Mouse (Mus musculus): ENCODE data around the gene Trappc4. TPM values are rescaled to one million over a fixed set of nuclear protein-coding genes. Genes with fewer than 3 reads are reported as not detected.
"Not testable (repeated sequence)": the region's sequence is repeated elsewhere in the genome, so short reads cannot be mapped to it uniquely, and the experiment has no call there.

Trappc4 gene
- polyA plus RNA-seq, 1 experiment from 2014 or later: 275 TPM

DNA sequence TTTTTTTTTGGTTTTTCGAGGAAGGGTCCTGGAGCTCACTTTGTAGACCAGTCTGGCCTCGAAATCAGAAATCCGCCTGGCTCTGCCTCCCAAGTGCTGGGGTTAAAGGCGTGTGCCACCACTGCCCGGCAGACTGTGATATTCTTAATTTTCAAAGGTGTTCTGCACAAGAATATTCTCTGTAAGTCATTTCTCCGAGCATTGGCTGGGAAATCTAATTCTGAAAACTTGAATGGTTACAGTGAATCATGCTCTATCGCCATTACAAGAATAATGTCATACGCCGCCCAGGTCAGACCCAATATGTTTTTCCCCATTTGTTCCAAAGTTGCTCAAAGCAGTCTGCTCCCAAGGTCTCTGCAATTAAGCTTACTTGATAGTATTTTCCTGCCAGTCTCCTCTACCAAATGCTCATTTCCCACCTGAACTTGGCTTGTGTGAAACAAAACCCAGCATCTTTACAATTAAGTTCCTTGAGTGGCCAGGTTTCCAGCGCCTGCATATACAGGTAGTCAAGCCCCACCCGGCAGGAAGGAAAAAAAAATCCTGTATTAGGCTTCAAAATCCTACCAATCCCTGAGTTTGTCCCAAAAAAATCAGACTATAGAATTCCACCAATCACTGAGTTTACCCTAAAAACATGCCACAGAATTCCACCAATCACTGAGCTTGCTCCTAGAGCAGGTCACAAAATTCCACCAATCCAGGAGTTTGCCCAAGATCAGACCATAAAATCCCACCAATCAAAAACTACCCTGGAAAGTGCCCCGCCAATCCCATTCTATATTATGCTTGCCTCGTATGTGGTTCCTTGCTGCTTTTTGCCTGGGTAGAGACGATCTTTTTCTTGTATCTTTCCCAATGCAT lies 11.4 kb upstream of the Trappc4 start, which contains the start of gene Ccdc84:
Gene Ccdc84, minus strand, starts transcription at position 51 of the 867 bp plus-strand sequence.
- ATAC-seq (ENCODE audit: low FRiP score, low read depth): no peak
- WGBS: 83% methylated on average over 14 of the region's 14 CpGs
- Histone ChIP-seq H3K4me2 (replicated peaks) (peak within 1 kb of the TSS; percentile 92), H3K36me3 (peaks cover 12% of the 10 kb centered on the region), H3K4me1 (peaks cover 8% of the 10 kb centered on the region), H3K27ac (peak within 1 kb of the TSS; percentile 37; the same call in 1 of the 2 replicates), H3K9ac (peak within 1 kb of the TSS; percentile 77), H3K4me3 (peak within 1 kb of the TSS; percentile 70), H3K9me3 (no peaks in the 10 kb centered on the region), H3K27me3 (replicated peaks) (no peaks in the 10 kb centered on the region)

GRCm38 (mm10) chr9:44417892-44418363 lies 10.5 kb upstream of the Trappc4 start:
- H3K9ac ChIP-seq: peak overlapping the region; percentile 77
- H3K4me2 ChIP-seq (replicated peaks): peak overlapping the region; percentile 92
- peak overlapping the region; percentile 37; the same call in 1 of the 2 replicates for H3K27ac ChIP-seq
- peak overlapping the region; percentile 70 for H3K4me3 ChIP-seq
- WGBS: under 1% methylated on average over 38 of the region's 38 CpGs
- peak; percentile 90 for ATAC-seq (ENCODE audit: low FRiP score, low read depth)
- H3K9me3 ChIP-seq: no peaks in the 10 kb centered on the region
- H3K4me1 ChIP-seq: peaks cover 8% of the 10 kb centered on the region
- peaks cover 18% of the 10 kb centered on the region for H3K36me3 ChIP-seq
- no peaks in the 10 kb centered on the region for H3K27me3 ChIP-seq (replicated peaks)

DNA sequence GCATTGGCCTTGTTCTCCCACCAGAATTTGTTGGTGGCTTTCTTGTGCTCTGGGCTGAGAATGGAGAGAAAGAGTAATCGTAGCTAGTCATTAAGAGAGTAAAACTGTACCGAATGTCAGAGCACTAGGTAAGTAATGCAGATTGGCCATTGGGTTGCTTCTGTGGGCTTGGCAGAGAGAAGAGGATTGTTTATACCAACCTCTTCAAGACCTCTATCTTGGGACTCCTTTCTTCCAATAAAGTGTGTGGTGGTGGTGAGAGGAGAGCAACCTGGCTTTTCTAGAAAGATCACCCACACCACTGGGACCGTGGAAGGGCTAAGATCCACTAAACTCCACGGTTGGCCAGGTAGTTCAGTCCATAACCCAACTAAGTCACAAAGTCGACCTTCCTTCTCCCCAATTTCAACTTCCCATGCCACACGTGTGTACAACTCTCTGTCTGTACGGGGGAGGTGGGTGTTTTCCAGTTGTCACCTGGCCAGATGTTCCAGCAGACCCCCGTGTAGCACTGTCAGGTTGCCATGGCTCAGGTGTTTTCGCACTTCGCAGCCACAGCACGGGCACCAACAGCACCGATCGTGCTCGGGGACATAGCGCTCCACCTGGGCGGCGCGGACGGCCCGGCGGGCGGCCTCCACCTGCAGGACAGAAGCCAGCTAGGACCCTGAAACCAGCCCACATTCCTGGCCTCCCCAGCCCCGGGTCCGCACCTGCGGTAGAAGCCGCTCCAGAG lies 9.9 kb upstream of the Trappc4 start:
- ATAC-seq (ENCODE audit: low FRiP score, low read depth): peak; percentile 54
- peak overlapping the region; percentile 77 for H3K9ac ChIP-seq
- H3K27ac ChIP-seq: no peak overlapping the region
- H3K9me3 ChIP-seq: no peaks in the 10 kb centered on the region
- H3K4me3 ChIP-seq: peak overlapping the region; percentile 70
- 9% methylated on average over 26 of the region's 26 CpGs for WGBS
- no peaks in the 10 kb centered on the region for H3K27me3 ChIP-seq (replicated peaks)
- H3K36me3 ChIP-seq: peaks cover 24% of the 10 kb centered on the region
- H3K4me1 ChIP-seq: peaks cover 8% of the 10 kb centered on the region
- H3K4me2 ChIP-seq (replicated peaks): peak overlapping the region; percentile 92

DNA sequence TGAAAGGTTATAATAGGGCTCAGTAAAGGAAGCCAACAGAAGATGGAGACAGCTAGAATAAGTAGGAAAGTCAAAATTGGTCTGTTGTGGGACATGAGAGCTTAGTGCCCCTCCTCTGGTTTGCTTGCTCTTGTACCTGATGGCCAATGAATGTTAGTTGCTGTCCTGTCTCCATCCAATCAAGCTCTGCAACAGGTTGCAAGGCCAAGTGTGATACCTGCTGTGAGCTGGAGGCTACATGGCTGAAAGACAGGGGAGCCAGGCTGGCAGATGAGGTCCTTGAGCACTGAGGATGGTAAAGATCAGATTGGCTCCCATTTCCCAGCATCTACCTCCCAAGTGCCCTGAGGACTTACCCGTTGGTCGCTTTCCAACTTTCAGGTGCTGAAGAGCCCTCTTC lies 5.4 kb upstream of the Trappc4 start:
- Histone ChIP-seq H3K4me3 (no peak overlapping the region), H3K9ac (no peak overlapping the region), H3K27me3 (replicated peaks) (no peaks in the 10 kb centered on the region), H3K4me1 (peaks cover 16% of the 10 kb centered on the region), H3K27ac (no peak overlapping the region), H3K36me3 (peaks cover 58% of the 10 kb centered on the region), H3K4me2 (replicated peaks) (no peak overlapping the region), H3K9me3 (no peaks in the 10 kb centered on the region)
- ATAC-seq (ENCODE audit: low FRiP score, low read depth): no peak
- WGBS: 88% methylated on average over 2 of the region's 2 CpGs

DNA sequence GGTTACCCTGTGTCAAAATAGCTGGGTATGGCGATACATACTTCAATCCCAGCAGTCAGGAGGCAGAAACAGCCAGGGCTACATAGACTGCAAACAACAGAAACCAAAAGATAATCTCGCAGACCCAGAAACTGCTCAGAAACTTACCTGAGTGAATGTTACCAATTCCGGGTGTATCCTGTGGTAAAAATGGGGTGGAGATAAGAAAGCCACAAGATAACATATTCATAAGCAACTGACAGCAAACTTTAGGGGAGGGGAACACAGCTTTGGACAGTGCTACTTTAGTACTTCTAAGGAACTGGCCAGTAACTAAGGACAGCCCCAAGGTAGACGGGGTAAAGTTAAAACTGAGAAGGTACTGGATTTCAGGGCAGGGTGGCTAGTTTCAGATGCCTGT lies 4.9 kb upstream of the Trappc4 start:
- Histone ChIP-seq H3K4me2 (replicated peaks) (no peak overlapping the region), H3K4me3 (no peak overlapping the region), H3K27ac (no peak overlapping the region), H3K9ac (no peak overlapping the region), H3K9me3 (no peaks in the 10 kb centered on the region), H3K4me1 (peaks cover 12% of the 10 kb centered on the region), H3K36me3 (peaks cover 58% of the 10 kb centered on the region), H3K27me3 (replicated peaks) (no peaks in the 10 kb centered on the region)
- WGBS: 89% methylated on average over 4 of the region's 4 CpGs
- no peak for ATAC-seq (ENCODE audit: low FRiP score, low read depth)

DNA sequence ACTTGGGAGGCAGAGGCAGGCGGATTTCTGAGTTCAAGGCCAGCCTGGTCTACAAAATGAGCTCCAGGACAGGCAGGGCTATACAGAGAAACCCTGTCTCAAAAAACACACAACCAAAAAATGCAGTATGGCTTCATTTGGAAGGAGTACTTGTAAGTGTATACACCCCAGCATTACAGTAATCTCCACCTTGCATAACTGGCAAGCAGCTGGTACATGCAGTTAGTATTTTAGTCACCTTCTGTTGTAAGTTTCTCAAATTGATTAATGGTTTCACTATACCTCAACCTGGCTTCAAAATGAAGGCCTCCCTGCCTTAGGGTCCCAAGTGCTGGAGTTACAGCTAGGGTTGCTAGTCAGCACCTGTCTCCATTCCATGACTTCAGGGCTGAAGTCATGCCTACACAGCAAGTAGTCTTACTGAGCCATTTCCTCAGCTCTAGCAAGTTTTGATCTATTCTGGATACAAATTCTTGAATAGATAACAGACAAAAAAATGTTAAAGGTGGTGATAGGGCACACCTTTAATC lies 4.3 kb upstream of the Trappc4 start:
- 86% methylated on average over 1 of the region's 1 CpGs for WGBS
- Histone ChIP-seq H3K27me3 (replicated peaks) (no peaks in the 10 kb centered on the region), H3K4me2 (replicated peaks) (no peak overlapping the region), H3K9ac (no peak overlapping the region), H3K4me1 (peaks cover 8% of the 10 kb centered on the region), H3K36me3 (peaks cover 58% of the 10 kb centered on the region), H3K4me3 (no peak overlapping the region), H3K27ac (no peak overlapping the region), H3K9me3 (no peaks in the 10 kb centered on the region)
- no peak for ATAC-seq (ENCODE audit: low FRiP score, low read depth)

- 87% methylated on average over 2 of the region's 2 CpGs for WGBS
- Histone ChIP-seq H3K4me2 (replicated peaks) (no peak overlapping the region), H3K4me3 (no peak overlapping the region), H3K4me1 (peaks cover 11% of the 10 kb centered on the region), H3K9me3 (no peaks in the 10 kb centered on the region), H3K27me3 (replicated peaks) (no peaks in the 10 kb centered on the region), H3K9ac (no peak overlapping the region), H3K27ac (no peak overlapping the region), H3K36me3 (peaks cover 58% of the 10 kb centered on the region)
- ATAC-seq (ENCODE audit: low FRiP score, low read depth): no peak
Observed at GRCm38 (mm10) chr9:44410647-44411336, 3.4 kb upstream of the Trappc4 start.

DNA sequence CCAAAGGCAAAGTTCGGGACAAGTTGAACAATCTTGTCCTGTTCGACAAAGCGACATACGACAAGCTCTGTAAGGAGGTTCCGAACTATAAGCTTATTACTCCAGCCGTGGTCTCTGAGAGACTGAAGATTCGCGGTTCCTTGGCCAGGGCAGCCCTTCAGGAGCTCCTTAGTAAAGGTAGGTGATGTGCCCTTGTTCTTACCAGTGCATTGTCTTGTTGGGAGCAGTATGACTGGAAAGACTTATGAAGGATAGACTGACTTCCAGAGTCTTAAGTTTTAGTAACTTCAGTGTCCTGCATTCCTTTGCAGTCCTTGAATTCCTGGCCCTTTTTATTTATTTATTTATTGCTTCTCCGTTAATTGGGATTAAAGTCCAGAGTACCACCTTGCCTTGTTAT lies 1.3 kb upstream of the Trappc4 start:
- not testable (repeated sequence) for H3K9me3 ChIP-seq; H3K27ac ChIP-seq; ATAC-seq (ENCODE audit: low FRiP score, low read depth); H3K27me3 ChIP-seq (replicated peaks); H3K9ac ChIP-seq
- H3K4me3 ChIP-seq: peak overlapping the region; percentile 72
- H3K4me2 ChIP-seq (replicated peaks): peak overlapping the region; percentile 86
- peaks cover 11% of the 10 kb centered on the region for H3K4me1 ChIP-seq
- H3K36me3 ChIP-seq: peaks cover 61% of the 10 kb centered on the region
- WGBS: 83% methylated on average over 9 of the region's 9 CpGs

DNA sequence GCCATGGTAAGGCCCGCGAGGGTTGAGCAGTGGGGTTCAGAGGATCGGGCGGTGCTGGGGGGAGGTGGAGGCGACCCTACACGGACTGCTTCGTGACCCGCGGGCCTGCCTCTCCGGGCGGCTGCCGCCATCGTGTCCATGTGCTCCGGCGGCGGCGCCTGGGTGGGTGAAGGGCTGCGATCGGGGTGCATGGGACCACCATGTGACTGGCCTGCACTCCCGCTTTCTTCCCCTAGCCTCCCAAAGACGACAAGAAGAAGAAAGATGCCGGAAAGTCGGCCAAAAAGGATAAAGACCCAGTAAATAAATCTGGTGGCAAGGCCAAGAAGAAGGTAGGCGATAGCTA lies 325 bp upstream of the Trappc4 start:
- Histone ChIP-seq H3K4me2 (replicated peaks) (peak overlapping the region; percentile 86), H3K27ac (peak overlapping the region; percentile 86; the same call in 1 of the 2 replicates), H3K27me3 (replicated peaks) (no peaks in the 10 kb centered on the region), H3K36me3 (peaks cover 62% of the 10 kb centered on the region), H3K4me3 (peak overlapping the region; percentile 72), H3K4me1 (peaks cover 11% of the 10 kb centered on the region), H3K9me3 (no peaks in the 10 kb centered on the region), H3K9ac (peak overlapping the region; percentile 73)
- no peak; the same call in 1 of the 2 replicates for ATAC-seq (ENCODE audit: low FRiP score, low read depth)
- under 1% methylated on average over 24 of the region's 24 CpGs for WGBS

DNA sequence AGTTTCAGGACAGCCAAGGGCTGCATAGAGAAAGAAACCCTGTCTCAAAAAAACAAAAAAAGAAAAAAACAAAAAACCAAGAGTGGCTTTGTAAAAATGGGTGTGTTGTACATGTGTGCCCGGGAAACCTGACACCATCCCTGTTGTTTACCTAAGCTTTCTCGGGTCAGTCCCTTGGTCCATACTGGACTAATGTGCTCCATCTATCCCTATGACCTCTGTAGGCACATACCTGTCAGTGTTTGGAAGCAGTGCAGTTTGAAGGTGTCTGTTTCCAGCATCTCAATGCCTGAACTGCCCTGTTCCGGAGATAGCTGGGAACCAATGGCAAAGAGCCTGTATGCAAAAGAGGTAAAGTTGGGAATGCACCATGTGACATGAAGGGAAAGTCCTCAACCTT lies 2.4 kb downstream of the Trappc4 start:
- Histone ChIP-seq H3K9me3 (no peaks in the 10 kb centered on the region), H3K4me3 (no peak overlapping the region), H3K4me1 (peaks cover 11% of the 10 kb centered on the region), H3K9ac (no peak overlapping the region), H3K36me3 (peaks cover 63% of the 10 kb centered on the region), H3K27me3 (replicated peaks) (no peaks in the 10 kb centered on the region), H3K4me2 (replicated peaks) (no peak overlapping the region), H3K27ac (no peak overlapping the region)
- no peak for ATAC-seq (ENCODE audit: low FRiP score, low read depth)
- WGBS: 86% methylated on average over 3 of the region's 3 CpGs

DNA sequence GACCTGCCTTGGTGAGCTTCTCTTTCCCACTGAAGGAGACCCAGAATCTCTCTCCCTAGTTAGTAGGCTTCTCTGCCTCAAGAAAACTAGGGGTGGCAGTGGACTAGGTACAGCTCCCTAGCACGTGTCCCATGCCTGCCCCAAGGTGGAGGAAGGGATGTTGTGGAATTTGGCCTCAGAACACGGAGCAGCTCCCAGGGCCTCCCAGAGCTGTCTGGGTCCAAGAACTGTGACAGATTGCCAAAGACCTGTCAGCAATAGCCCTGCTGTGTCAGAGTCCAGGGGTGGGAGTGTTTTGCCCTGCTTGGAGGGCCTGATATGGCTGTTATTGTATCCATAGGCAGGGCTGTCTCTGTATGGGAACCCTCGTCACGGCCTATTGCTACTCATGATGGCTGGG lies 6.3 kb downstream of the Trappc4 start:
- 90% methylated on average over 4 of the region's 4 CpGs for WGBS
- Histone ChIP-seq H3K4me3 (no peak overlapping the region; the same call in 1 of the 2 replicates), H3K36me3 (peaks cover 66% of the 10 kb centered on the region), H3K9ac (no peak overlapping the region), H3K27me3 (replicated peaks) (no peaks in the 10 kb centered on the region), H3K9me3 (no peaks in the 10 kb centered on the region), H3K4me1 (peaks cover 24% of the 10 kb centered on the region), H3K27ac (no peak overlapping the region), H3K4me2 (replicated peaks) (no peak overlapping the region)
- no peak for ATAC-seq (ENCODE audit: low FRiP score, low read depth)

GRCm38 (mm10) chr9:44399795-44400114 lies 7.6 kb downstream of the Trappc4 start:
- Histone ChIP-seq H3K9ac (no peak overlapping the region), H3K4me3 (no peak overlapping the region), H3K36me3 (peaks cover 62% of the 10 kb centered on the region), H3K4me2 (replicated peaks) (peak overlapping the region; percentile 95; the same call in 1 of the 2 replicates), H3K9me3 (no peaks in the 10 kb centered on the region), H3K27me3 (replicated peaks) (no peaks in the 10 kb centered on the region), H3K4me1 (peaks cover 22% of the 10 kb centered on the region), H3K27ac (no peak overlapping the region)
- ATAC-seq (ENCODE audit: low FRiP score, low read depth): no peak
- 92% methylated on average over 6 of the region's 6 CpGs for WGBS

All from neural tube, embryonic 12.5 days (tissue).